Mouse (Mus musculus) kidney, embryonic 15.5 days (tissue): ENCODE data around the gene Tubb3. TPM values are rescaled to one million over a fixed set of nuclear protein-coding genes. Genes with fewer than 3 reads are reported as not detected.

ENCODE experiments used
- polyA plus RNA-seq: library from polyadenylated mRNA; unstranded; fragments of >200 nt; fragmentation: Nextera tagmentation; extraction: Ambion mirVana; gene quantifications from 2 replicates; pipeline ENCODE4 v1.2.1, GENCODE M21; 2015

Gene Tubb3
- polyA plus RNA-seq, 1 experiment from 2014 or later: 22.0 TPM

Other genes with a start within 250 kb of the Tubb3 start
- 4.4 and 5.5 TPM in 2 replicates for gene Dpep1, start 225.2 kb upstream of the Tubb3 start, polyA plus RNA-seq
- 118 and 126 TPM in 2 replicates for gene Chmp1a, start 198.7 kb upstream of the Tubb3 start, polyA plus RNA-seq
- 4.2 and 5.5 TPM in 2 replicates for gene Spata33, start 198.6 kb upstream of the Tubb3 start, polyA plus RNA-seq
- 33.7 and 34.7 TPM in 2 replicates for gene Cdk10, start 186.6 kb upstream of the Tubb3 start, polyA plus RNA-seq
- 5.3 and 5.7 TPM in 2 replicates for gene Spata2l, start 175.2 kb upstream of the Tubb3 start, polyA plus RNA-seq
- gene Zfp276, start 157.2 kb upstream of the Tubb3 start, polyA plus RNA-seq: 21.2 and 22.7 TPM in 2 replicates
- 22.2 and 25.0 TPM in 2 replicates for gene Vps9d1, start 157.1 kb upstream of the Tubb3 start, polyA plus RNA-seq
- 38.2 and 45.2 TPM in 2 replicates for gene Fanca, start 92.8 kb upstream of the Tubb3 start, polyA plus RNA-seq
- 4.7 and 5.0 TPM in 2 replicates for gene Spire2, start 78.7 kb upstream of the Tubb3 start, polyA plus RNA-seq
- 157 and 175 TPM in 2 replicates for gene Tcf25, start 37.7 kb upstream of the Tubb3 start, polyA plus RNA-seq
- not detected in 2 replicates for gene Mc1r, start 4.3 kb upstream of the Tubb3 start, polyA plus RNA-seq
- 34.4 and 39.8 TPM in 2 replicates for gene Def8, start 12.1 kb downstream of the Tubb3 start, polyA plus RNA-seq
- gene Afg3l1, start 66.5 kb downstream of the Tubb3 start, polyA plus RNA-seq: 54.3 and 66.8 TPM in 2 replicates
- gene Dbndd1, start 104.0 kb downstream of the Tubb3 start, polyA plus RNA-seq: 4.1 and 4.2 TPM in 2 replicates
- gene Gas8, start 107.4 kb downstream of the Tubb3 start, polyA plus RNA-seq: 34.4 and 35.8 TPM in 2 replicates
- 8.2 and 8.6 TPM in 2 replicates for gene Rhou, start 242.5 kb downstream of the Tubb3 start, polyA plus RNA-seq